Mouse (Mus musculus) lung, postnatal 10 days (tissue): ENCODE data around the gene Rsrc1.
A peak's percentile ranks its signal among the peaks of the same experiment; 100 is the strongest.

Experiments used
- DNase-seq: peaks from one replicate; pipeline ENCODE4 v3.0.0; 2021

The Rsrc1 gene

GRCm38 (mm10) chr3:67284039-67284438 lies 302.8 kb downstream of the Rsrc1 start:
- no peak for DNase-seq

GRCm38 (mm10) chr3:67284848-67285247 lies 303.7 kb downstream of the Rsrc1 start:
- peak; percentile 40 for DNase-seq

GRCm38 (mm10) chr3:67288664-67289063 lies 307.5 kb downstream of the Rsrc1 start:
- no peak for DNase-seq

- no peak for DNase-seq
Measured at GRCm38 (mm10) chr3:67289482-67289881, 308.3 kb downstream of the Rsrc1 start.

GRCm38 (mm10) chr3:67308725-67309124 lies 327.5 kb downstream of the Rsrc1 start:
- no peak for DNase-seq

- DNase-seq, result no peak
Measured at GRCm38 (mm10) chr3:67309644-67310311, 328.6 kb downstream of the Rsrc1 start.

- DNase-seq, result no peak
Measured at GRCm38 (mm10) chr3:67311436-67311835, 330.2 kb downstream of the Rsrc1 start.

GRCm38 (mm10) chr3:67322422-67322821 lies 341.2 kb downstream of the Rsrc1 start:
- DNase-seq, result no peak

GRCm38 (mm10) chr3:67339558-67339957 lies 358.4 kb downstream of the Rsrc1 start:
- DNase-seq, result no peak

GRCm38 (mm10) chr3:67340921-67341320 lies 359.7 kb downstream of the Rsrc1 start:
- no peak for DNase-seq

GRCm38 (mm10) chr3:67343004-67343662 lies 361.9 kb downstream of the Rsrc1 start:
- DNase-seq, result no peak

GRCm38 (mm10) chr3:67344599-67344998 lies 363.4 kb downstream of the Rsrc1 start:
- DNase-seq, result peak; percentile 70

- no peak for DNase-seq
Measured at GRCm38 (mm10) chr3:67346674-67347073, 365.5 kb downstream of the Rsrc1 start.

- DNase-seq, result no peak
Measured at GRCm38 (mm10) chr3:67351406-67352127, 370.4 kb downstream of the Rsrc1 start.

- DNase-seq, result peak; percentile 45
Measured at GRCm38 (mm10) chr3:67352128-67352762, 371.1 kb downstream of the Rsrc1 start.

- DNase-seq, result no peak
Measured at GRCm38 (mm10) chr3:67352763-67353149, 371.6 kb downstream of the Rsrc1 start.

GRCm38 (mm10) chr3:67358376-67358775 lies 377.2 kb downstream of the Rsrc1 start:
- DNase-seq, result no peak

- DNase-seq, result no peak
Measured at GRCm38 (mm10) chr3:67366087-67366892, 385.1 kb downstream of the Rsrc1 start.

GRCm38 (mm10) chr3:67367481-67367880 lies 386.3 kb downstream of the Rsrc1 start:
- DNase-seq, result no peak

- no peak for DNase-seq
Measured at GRCm38 (mm10) chr3:67369407-67370079, 388.4 kb downstream of the Rsrc1 start.

GRCm38 (mm10) chr3:67372194-67372593 lies 391.0 kb downstream of the Rsrc1 start:
- no peak for DNase-seq

- DNase-seq, result no peak
Measured at GRCm38 (mm10) chr3:67372781-67373180, 391.6 kb downstream of the Rsrc1 start.
